ENCODE assay signal across 19 mouse cellular contexts in genomic region chr19:37074276-37074675, GRCm38 (mm10).
A peak's percentile ranks its signal among the peaks of the same experiment; 100 is the strongest.
DNase-seq lines count a peak whose midpoint lies in the region; ATAC-seq and TF ChIP-seq lines count a peak whose summit lies in the region.
"Had no signal": no experiment of that assay in that cellular context is flagged by ENCODE, and none has a peak within 500 bp of the region (broad histone marks: within the 10 kb centered on the region; RNA-seq: fewer than 3 reads in every experiment).

No protein-coding gene starts in this region.

- no peaks in the 10 kb centered on the region for H3K27me3 ChIP-seq in heart, embryonic 12.5 days (replicated peaks)
- no peaks in the 10 kb centered on the region for H3K27me3 ChIP-seq in kidney, adult 2 months (replicated peaks; ENCODE audit: control insufficient read depth, insufficient read depth, low read length)
- no peaks in the 10 kb centered on the region for H3K27me3 ChIP-seq in kidney, embryonic 15.5 days
- H3K27me3 ChIP-seq: CH12.LX; hindbrain, embryonic 12.5 days had no signal

- H3K4me2 ChIP-seq in heart, embryonic 12.5 days = no peak overlapping the region
- no peak overlapping the region for H3K4me2 ChIP-seq in kidney, embryonic 15.5 days
- H3K4me2 ChIP-seq: hindbrain, embryonic 12.5 days had no signal

- peak overlapping the region; percentile 54 for H3K27ac ChIP-seq in heart, embryonic 12.5 days (ENCODE audit: poor library complexity, severe bottlenecking)
- H3K27ac ChIP-seq in kidney, adult 2 months (ENCODE audit: insufficient read depth, low read depth, low read length) = peak overlapping the region; percentile 99
- peak overlapping the region; percentile 18; the same call in 1 of the 2 replicates for H3K27ac ChIP-seq in kidney, embryonic 15.5 days
- H3K27ac ChIP-seq: forebrain, embryonic 10.5 days; hindbrain, embryonic 12.5 days had no signal

- H3K4me1 ChIP-seq in heart, embryonic 12.5 days (replicated peaks) = peaks cover 49% of the 10 kb centered on the region
- H3K4me1 ChIP-seq in kidney, adult 2 months (ENCODE audit: control insufficient read depth, insufficient read depth, low read length) = peaks cover 31% of the 10 kb centered on the region; the same call in 1 of the 2 replicates
- H3K4me1 ChIP-seq in kidney, embryonic 15.5 days = no peaks in the 10 kb centered on the region
- H3K4me1 ChIP-seq: hindbrain, embryonic 12.5 days had no signal

- ATAC-seq in heart, embryonic 12.5 days (ENCODE audit: insufficient number of reproducible peaks, low FRiP score) = no peak
- no peak for ATAC-seq in kidney, embryonic 15.5 days (replicated peaks; ENCODE audit: low FRiP score)

- H3K4me3 ChIP-seq in heart, embryonic 12.5 days = no peak overlapping the region
- no peak overlapping the region for H3K4me3 ChIP-seq in kidney, adult 2 months (ENCODE audit: insufficient read depth, low read depth, low read length)
- no peak overlapping the region for H3K4me3 ChIP-seq in kidney, embryonic 15.5 days (replicated peaks)
- H3K4me3 ChIP-seq: forebrain, embryonic 10.5 days; hindbrain, embryonic 12.5 days; megakaryocyte, embryonic 14.5 days had no signal

- H3K36me3 ChIP-seq in heart, embryonic 12.5 days = no peaks in the 10 kb centered on the region
- H3K36me3 ChIP-seq in kidney, adult 2 months (ENCODE audit: control insufficient read depth, insufficient read depth, low read length) = no peaks in the 10 kb centered on the region; the same call in 1 of the 2 replicates
- H3K36me3 ChIP-seq in kidney, embryonic 15.5 days = no peaks in the 10 kb centered on the region
- H3K36me3 ChIP-seq: forebrain, embryonic 10.5 days; hindbrain, embryonic 12.5 days had no signal

- no peak for TF ChIP-seq POLR2A in kidney, adult 2 months (IDR thresholded peaks at IDR 0.05; ENCODE audit: low read depth, low read length)

- DNase-seq in heart, adult 9 months (ENCODE audit: low spot score in 2 of 2) = no peak
- peak; percentile 80 for DNase-seq in kidney, adult 2 months
- DNase-seq in kidney, adult 18-20 months = no peak
- peak; percentile 42 to 69 for DNase-seq in kidney, postnatal 36 days
- no peak for DNase-seq in adrenal gland, adult 8-10 months
- DNase-seq: cerebellum, adult 11-12 months; liver; lung, adult 18-20 months; lung, postnatal 14 days; midbrain, embryonic 14.5 days; right cerebral cortex, postnatal 14 days; spleen, adult 18-20 months; thymus, postnatal 36 days had no signal

- H3K9me3 ChIP-seq in heart, embryonic 12.5 days (replicated peaks) = no peaks in the 10 kb centered on the region
- H3K9me3 ChIP-seq in kidney, embryonic 15.5 days (replicated peaks) = no peaks in the 10 kb centered on the region
- H3K9me3 ChIP-seq: forebrain, embryonic 10.5 days; hindbrain, embryonic 12.5 days; megakaryocyte, embryonic 14.5 days had no signal

- WGBS in heart, embryonic 12.5 days = 88% methylated on average over 3 of the region's 3 CpGs
- 38% methylated on average over 3 of the region's 3 CpGs for WGBS in kidney, adult 2 months
- WGBS in kidney, embryonic 15.5 days = 94% methylated on average over 3 of the region's 3 CpGs

- no peak overlapping the region for H3K9ac ChIP-seq in heart, embryonic 12.5 days
- no peak overlapping the region for H3K9ac ChIP-seq in kidney, embryonic 15.5 days
- H3K9ac ChIP-seq: hindbrain, embryonic 12.5 days had no signal

- TF ChIP-seq CTCF in kidney, adult 2 months (conservative IDR thresholded peaks at IDR 0.05; ENCODE audit: insufficient read depth, insufficient read length, low read depth, low read length) = no peak

Comparison
In these comparisons a context has a peak if more than half of its experiments do, and no peak if none do; other contexts are left out.
1. DNase-seq: peak in kidney, adult 2 months (single experiment) and kidney, postnatal 36 days (2 of 2); none in heart, adult 9 months (0 of 2), kidney, adult 18-20 months (single experiment) and adrenal gland, adult 8-10 months (single experiment).
2. H3K27ac ChIP-seq: peak in every context shown above with its lines; median percentile 99 in kidney, adult 2 months; 54 in heart, embryonic 12.5 days; 18 in kidney, embryonic 15.5 days.